Mouse (Mus musculus): ENCODE results near the gene Smoc1. TPM values are rescaled to one million over a fixed set of nuclear protein-coding genes. Genes with fewer than 3 reads are reported as not detected.

Gene Smoc1
- 76.9 and 98.6 TPM in 2 replicates for polyA plus RNA-seq (2012; rRNA removed)

DNA sequence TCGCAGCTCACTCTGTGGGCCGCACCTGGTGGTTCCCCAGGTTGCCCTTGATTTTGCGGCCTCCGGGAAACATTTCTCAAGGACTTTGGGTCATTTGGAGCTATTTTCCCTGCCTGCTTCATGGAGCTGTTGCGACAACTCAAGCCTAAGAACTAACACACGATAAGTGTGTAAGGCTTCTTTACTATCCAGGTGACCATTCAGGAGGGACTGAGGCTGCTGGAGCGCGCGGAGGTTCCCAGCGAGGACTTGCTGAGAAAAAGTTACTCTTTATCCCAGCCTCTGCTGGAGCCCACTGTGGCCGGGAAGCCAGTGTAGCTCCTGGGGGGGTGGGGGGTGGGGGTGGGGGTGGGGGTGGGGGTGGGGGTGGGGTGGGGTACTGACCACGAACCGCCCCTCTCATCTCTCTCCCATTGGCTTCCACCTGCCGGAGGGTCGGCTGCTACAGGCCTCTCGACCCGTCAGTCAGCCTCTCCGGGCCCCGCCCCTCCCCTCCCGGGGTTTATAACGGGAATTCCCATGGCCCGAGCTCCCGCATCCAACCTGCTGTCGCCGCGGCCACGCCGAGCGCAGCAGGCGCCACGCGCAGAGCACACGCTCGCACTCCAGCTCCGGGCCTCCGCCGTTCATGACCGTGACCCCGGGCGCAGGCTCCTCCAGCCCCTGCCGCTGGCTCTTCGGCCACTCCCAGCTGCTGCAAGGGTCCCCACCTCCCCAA, at the start of gene Smoc1:
Gene Smoc1, plus strand, starts transcription at position 532 of the 718 bp plus-strand sequence.

Other genes starting within 250 kb of the Smoc1 start
- 78.9 and 89.9 TPM in 2 replicates for gene Susd6, start 236.3 kb upstream of the Smoc1 start, polyA plus RNA-seq (2012; rRNA removed)
- 340 and 504 TPM in 2 replicates for gene Srsf5, start 81.3 kb upstream of the Smoc1 start, polyA plus RNA-seq (2012; rRNA removed)
- 0.26 and 0.36 TPM in 2 replicates for gene Slc10a1, start 58.1 kb upstream of the Smoc1 start, polyA plus RNA-seq (2012; rRNA removed)